Mouse (Mus musculus) right cerebral cortex, postnatal 14 days (tissue): Measurements from ENCODE around the gene Uspl1.
"Not testable (repeated sequence)": the region's sequence is repeated elsewhere in the genome, so short reads cannot be mapped to it uniquely, and the experiment has no call there.

Source experiments
- DNase-seq: peaks from one replicate; pipeline ENCODE4 v3.0.0; 2022

Uspl1 gene

DNA sequence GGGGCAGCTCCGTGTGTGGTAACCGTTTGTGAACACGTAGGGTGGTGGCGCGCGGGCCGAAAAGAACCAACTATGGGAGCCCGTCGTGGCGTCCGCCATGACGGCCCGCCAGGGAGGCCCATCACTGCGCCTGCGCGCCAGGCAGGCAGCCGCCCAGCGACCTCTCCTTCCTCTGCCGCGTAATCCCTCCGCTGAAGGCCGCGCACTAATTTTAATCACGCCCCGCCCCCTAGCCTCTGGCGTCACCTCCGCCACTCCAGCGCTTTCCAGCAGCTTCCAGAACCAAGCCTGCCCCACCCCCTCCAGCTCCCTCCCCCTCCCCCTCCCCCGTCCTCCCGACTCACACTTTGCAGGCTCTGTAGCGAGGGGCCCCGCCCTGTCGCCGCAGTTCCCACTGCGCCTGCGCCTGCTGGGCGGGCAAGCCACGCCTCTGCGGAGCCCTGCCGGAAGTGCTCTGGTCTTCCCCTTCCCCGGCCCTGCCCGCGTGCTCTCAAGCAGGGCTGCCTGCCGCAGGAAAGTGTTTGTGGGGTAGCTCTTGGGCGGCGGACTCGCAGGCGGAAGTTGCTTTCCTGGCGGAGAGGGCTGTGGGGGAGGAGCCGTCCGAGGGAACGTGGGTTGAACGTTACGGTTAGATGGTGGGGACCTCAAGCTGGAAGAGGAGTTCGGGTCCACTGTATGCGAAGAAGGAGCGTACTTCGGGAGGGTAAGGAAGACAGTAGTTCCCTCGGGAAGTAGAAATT is at the start of gene Uspl1, which contains the start of gene Hmgb1:
Gene Uspl1 (plus strand): TSS at position 247 of the 740 bp plus-strand sequence.
Gene Hmgb1 (minus strand): TSS at position 386 of the 740 bp plus-strand sequence.
- DNase-seq = peak; percentile 98

GRCm38 (mm10) chr5:149134751-149135454 is 49.2 kb upstream of the Uspl1 start:
- no peak for DNase-seq

- no peak for DNase-seq
Measured at GRCm38 (mm10) chr5:149135455-149136354, 48.4 kb upstream of the Uspl1 start.

DNA sequence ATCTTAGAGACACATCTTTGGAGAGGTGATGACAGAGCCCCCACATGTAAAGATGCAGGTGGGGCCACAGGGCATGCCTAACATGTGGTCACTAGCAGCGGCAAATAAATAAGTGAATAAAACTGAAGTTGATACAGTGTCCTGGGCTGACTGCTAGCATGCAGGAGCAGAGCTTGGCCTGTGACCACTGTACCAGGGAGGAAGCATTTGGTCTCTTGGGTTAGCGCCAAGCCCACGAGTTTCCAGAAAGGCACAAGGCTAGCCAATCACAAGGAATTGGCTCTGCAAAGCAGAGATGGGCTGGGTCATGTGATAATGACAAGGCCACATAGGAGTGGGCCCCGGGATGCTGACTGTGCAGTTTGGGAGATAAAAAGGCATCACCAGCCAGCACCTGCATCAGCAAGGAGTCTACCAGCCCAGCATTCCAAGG is 47.2 kb upstream of the Uspl1 start:
- DNase-seq = no peak

DNA sequence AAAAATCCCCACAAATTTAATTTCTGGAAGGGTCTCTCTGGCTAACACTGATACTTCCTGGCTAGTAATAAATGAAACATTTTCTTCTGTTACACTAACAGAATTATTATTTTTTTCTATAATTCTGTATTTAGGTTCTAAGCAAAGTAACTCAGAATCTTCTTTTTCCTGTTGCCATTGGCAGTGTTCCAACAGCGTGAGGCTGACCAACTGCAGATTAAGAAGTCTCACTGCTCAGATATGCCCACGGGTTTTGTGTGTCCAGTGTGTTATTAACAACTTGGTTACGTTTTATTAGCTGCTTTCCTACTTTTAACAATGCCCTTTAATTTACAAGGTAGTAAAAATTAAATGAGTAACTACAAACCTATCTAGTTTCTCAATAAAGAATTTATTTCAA is 46.7 kb upstream of the Uspl1 start:
- no peak for DNase-seq

- DNase-seq = not testable (repeated sequence)
Measured at GRCm38 (mm10) chr5:149138087-149138486, 46.1 kb upstream of the Uspl1 start.

DNA sequence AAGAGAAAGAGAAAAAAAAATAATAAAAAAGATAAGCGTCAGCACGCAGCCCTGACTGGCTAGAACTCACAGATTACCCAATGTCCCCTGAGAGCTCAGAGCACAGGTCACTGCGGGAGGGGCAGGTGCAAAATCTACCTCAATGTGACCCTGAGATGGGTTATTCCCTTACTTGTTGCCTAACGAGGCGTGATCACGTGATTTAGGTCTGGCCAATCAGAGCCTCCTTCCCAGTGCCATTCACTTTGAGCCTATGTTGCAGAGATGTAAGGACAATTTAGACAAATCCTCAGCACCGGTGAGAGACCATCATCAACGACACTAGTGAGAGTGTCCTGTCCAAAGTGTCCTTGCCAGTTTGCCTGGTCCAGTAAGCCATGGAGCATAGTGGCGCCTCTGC is 43.8 kb upstream of the Uspl1 start:
- DNase-seq = no peak

DNA sequence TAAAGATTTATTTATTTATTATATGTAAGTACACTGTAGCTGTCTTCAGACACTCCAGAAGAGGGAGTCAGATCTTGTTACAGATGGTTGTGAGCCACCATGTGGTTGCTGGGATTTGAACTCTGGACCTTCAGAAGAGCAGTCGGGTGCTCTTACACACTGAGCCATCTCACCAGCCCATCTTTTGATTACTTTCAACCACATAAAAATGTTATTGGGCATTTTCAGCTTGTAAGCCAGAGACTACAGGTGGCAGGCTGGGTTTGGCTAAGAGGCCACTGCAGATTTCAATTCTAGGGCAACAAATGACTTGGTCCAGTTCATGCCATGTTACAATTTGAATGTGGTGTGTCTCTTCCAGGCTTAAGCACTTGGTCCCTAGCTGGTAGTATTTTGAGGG is 43.0 kb upstream of the Uspl1 start:
- not testable (repeated sequence) for DNase-seq

- peak; percentile 19 for DNase-seq
Measured at GRCm38 (mm10) chr5:149143766-149144375, 40.3 kb upstream of the Uspl1 start.

- DNase-seq = no peak
Measured at GRCm38 (mm10) chr5:149146691-149147090, 37.5 kb upstream of the Uspl1 start.

DNA sequence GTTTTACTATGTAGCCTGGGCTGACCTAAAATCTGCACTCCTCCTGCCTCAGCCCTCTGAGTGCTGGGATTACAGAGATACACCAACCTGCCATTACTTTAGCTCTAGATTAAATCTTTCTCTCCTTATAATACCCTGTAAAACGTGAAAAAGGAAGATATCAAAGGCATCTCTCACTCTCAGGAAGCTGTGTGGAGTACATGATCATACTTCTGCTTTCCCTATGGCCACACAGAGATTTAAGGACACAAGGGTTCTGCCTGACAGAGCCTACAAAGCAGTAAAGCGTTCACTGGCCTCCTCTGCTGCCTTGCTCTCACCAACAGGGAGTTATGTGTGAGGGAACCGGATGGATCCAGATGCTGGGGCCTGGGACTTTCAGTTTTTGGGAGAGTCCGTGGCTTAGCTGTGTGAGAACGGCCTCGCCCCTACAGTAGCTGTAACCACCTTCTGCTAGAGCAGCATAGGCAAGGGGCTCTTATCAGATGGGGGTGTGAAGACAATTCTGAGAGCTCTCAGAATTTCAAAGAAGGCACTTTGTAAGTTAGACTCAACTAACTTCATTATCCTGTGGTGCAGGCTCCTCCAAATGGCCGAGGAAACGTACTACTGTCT is 36.7 kb upstream of the Uspl1 start:
- DNase-seq = no peak

DNA sequence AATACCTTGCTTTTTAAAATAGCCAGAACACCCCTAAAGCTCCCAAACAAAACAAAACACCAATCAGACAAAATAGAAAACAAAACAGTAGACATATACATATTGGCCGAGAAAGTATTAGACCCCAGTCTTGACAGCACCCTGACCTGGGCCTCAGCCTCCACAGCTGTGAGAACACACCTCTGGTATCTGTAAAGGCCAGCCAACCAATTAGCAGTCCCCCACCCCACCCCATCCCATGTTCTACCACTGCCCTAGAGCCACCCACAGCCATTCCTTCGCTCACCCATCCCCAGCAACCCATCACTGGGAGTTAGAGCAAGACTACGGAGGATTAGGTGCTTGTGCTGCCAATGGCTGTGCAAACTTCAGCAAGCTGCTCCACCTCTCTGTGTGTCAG is 33.3 kb upstream of the Uspl1 start:
- no peak for DNase-seq

DNA sequence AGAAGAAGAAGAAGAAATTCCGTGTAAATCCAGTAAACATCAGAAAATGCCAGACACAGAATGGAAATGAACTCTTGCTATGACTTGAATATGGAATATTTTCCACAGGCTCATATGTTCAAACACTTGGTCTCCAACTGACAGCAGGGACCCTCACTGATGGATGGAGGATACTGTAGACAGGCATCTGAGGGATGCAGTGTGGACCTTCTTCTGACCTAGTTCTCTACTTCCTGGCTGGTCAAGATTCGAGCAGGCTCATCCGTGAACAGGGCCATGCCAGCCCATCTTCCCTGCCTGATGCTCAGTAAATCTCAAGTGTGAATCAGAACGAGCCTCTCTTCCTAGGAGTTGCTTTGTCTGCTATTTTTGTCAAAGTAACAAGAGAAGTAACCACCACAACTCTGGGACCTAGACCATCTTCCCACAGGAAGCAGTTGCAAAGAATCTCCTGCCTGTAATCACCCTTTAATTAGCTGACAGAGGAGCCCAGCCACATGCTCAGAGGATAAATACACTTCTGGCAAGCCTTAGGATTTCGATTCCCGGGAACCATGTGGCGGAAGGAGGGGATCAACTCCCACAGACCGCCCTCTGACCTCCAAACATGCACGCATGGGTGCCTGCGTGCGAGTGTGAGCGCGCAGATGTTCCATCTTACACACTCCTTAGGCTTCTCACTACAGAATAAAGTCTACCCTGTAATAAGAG is 31.9 kb upstream of the Uspl1 start:
- DNase-seq = no peak

- no peak for DNase-seq
Measured at GRCm38 (mm10) chr5:149152774-149153155, 31.4 kb upstream of the Uspl1 start.

GRCm38 (mm10) chr5:149156886-149157563 is 27.1 kb upstream of the Uspl1 start:
- DNase-seq = no peak

DNA sequence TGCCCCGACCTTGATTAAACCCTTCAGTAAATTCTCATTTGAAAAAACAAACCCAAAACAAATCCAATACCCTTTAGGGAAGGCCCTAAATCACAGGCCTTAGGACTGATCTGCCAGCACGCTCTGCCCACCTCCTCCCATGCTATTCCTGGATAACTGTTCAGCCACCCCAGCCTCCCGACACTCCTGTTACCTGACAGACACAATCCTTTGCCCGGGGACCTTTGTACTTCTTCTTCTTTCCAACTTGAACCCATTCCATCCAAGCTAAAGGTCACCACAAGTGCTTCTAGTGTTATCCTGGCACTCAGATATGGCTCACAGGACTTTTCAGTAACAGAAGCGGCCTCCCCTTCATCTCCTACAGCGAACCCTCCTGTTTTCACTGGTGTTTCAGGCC is 25.1 kb upstream of the Uspl1 start:
- no peak for DNase-seq

DNA sequence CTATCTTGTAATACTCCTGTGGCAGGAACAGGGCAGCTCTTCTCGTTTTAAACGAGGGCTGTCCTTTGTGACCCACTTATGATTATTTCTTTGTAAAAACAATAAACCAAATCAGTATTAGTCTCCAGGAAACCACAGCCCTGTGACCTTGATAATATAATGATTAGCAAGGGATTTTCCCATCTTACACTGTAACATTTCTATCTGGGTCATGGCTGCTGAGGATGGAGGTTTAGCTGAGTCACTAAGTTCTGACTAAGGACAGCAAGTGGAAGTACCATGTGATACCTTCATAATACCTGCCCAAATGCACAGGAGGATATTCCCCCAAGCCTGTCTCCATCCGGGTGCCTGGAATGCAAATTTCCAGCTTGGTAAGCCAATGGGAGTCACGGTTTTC is 23.7 kb upstream of the Uspl1 start:
- no peak for DNase-seq

GRCm38 (mm10) chr5:149162890-149163289 is 21.3 kb upstream of the Uspl1 start:
- no peak for DNase-seq

- DNase-seq = no peak
Measured at GRCm38 (mm10) chr5:149164881-149165280, 19.3 kb upstream of the Uspl1 start.

GRCm38 (mm10) chr5:149166011-149166410 is 18.1 kb upstream of the Uspl1 start:
- DNase-seq = no peak

GRCm38 (mm10) chr5:149168051-149168450 is 16.1 kb upstream of the Uspl1 start:
- no peak for DNase-seq
